Mouse (Mus musculus) CD8-positive naive resting alpha-beta T cell, adult 2 months (primary cell): Measurements from ENCODE around the gene Gm8257.
"Not testable (repeated sequence)": the region's sequence is repeated elsewhere in the genome, so short reads cannot be mapped to it uniquely, and the experiment has no call there.

ENCODE experiments used
- DNase-seq, 2 experiments: peaks; one replicate each; pipeline ENCODE4 v3.0.0; 2022; ENCODE audit warnings: low read depth in 2 of 2, low spot score in 2 of 2

The Gm8257 gene

DNA sequence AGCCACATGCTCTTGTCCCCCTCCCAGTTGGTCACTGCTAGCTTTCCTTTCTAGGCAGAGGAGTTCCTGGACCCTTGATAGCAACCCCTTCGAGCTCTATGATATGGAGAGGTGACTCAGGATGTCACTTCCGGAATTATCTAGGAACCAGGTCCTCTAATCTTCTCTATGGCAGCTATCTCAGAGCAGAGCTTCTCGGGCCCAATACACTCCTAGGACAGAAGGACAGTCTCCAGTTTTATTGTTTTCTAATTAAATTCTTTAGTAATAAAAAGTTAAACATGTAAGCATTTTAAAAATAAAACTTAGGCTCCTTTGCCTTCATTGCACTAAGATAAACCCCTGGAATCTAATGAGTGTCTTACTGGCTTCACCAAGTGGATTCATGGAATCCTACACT, at the start of gene Gm8257:
Gene Gm8257, minus strand, starts transcription at position 101 of the 400 bp plus-strand sequence.
- not testable (repeated sequence) for DNase-seq

DNA sequence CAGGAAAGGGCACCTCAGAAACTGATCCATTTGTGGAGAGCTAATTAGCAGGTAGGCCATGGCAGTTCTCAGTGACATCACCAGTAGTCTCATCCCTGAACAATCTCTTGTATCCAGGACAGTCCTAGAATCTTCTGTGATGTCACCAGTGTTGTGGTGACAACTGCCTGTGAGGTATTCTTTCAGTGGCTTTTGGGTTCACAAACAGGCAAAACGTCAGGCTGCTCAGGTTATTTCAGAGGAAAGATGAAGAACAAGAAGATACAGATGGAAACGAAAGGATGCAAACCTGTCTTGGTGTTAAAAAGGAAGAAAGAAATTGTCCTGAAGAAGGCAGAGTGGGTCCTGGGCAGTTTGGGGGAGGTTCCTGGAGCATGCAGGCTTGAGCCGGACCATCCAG, 44.0 kb upstream of the Gm8257 start, which contains the start of gene Gm8267:
Gene Gm8267, minus strand, starts transcription at position 101 of the 400 bp plus-strand sequence.
- no peak for DNase-seq

DNA sequence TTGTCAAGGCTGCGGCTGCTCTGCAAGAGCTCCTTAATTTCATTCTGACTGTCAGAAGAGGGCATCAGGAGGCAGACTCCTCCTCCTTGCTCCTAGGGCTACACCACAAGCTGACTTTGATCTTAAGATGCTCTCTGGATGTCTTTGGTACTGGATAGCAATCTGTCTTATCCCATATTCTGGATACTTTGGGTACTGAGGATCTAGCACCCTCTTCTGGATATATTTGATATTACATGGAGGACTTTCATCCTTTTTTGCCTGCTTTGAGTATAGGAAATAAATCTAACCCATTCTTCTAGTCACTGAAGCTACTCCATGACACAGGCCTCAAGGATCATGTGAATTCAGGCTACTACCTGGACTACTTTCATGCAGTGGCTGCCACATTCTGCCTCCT, 36.5 kb upstream of the Gm8257 start:
- not testable (repeated sequence) for DNase-seq

DNA sequence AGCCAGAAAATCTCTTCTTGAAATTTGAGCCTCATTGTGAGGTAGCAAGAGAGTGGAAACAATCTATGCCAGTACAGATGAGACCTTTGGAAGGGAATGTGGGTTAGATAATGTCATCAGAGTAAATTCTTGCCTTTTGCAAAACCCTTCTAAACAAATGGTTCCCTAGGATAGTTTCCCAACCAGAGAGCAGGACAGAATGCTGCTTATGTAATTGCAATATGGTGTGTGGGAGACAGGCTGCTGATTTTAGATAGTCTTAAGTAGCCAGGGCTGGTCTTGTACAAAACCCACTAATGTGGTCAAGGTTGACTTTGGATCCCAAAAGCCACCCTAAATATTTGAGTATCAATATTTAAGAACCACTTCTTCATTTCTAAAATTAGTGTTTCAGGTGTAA, 24.5 kb upstream of the Gm8257 start:
- not testable (repeated sequence) for DNase-seq

GRCm38 (mm10) chr14:44627737-44628136, 78.5 kb downstream of the Gm8257 start, which contains the start of gene Gm5624:
Gm5624 (minus strand) TSS chr14:44627938.
- DNase-seq = not testable (repeated sequence)
